Mouse (Mus musculus) layer of hippocampus, postnatal 25 days (tissue): ENCODE measurements around the gene 1700008O03Rik. TPM values are rescaled to one million over a fixed set of nuclear protein-coding genes. Genes with fewer than 3 reads are reported as not detected.

Experiments
- DNase-seq, 2 experiments: peaks; one replicate each; pipeline ENCODE4 v3.0.0; 2022; ENCODE audit warnings: mixed read lengths in 2 of 2, low spot score in 1 of 2; ENCODE audit errors: extremely low spot score in 1 of 2
- total RNA-seq, 2 experiments: library from RNA; stranded (reverse); gene quantifications; 2 replicates each; pipeline ENCODE4 v1.2.3; 2021

1700008O03Rik gene
- 1 to 10 TPM; 3.8 to 4.1 TPM for total RNA-seq

- DNase-seq, result no peak
Measured at GRCm38 (mm10) chr7:44385720-44386119, at the start of gene 1700008O03Rik. Gene 1700008O03Rik, minus strand, starts transcription at chr7:44385820.

GRCm38 (mm10) chr7:44434089-44434488, 48.5 kb upstream of the 1700008O03Rik start:
- no peak for DNase-seq

- DNase-seq, result no peak
Measured at GRCm38 (mm10) chr7:44433371-44433770, 47.8 kb upstream of the 1700008O03Rik start.

- no peak for DNase-seq
Measured at GRCm38 (mm10) chr7:44432550-44432949, 46.9 kb upstream of the 1700008O03Rik start.

GRCm38 (mm10) chr7:44429534-44430488, 44.2 kb upstream of the 1700008O03Rik start:
- peak in 1 of 2 experiments; percentile 37 for DNase-seq

- peak; percentile 66 to 77 for DNase-seq
Measured at GRCm38 (mm10) chr7:44428968-44429521, 43.4 kb upstream of the 1700008O03Rik start, which contains the start of gene Lrrc4b. Gene Lrrc4b, plus strand, starts transcription at chr7:44429018.

- DNase-seq, result peak; percentile 58 to 74
Measured at GRCm38 (mm10) chr7:44428171-44428950, 42.7 kb upstream of the 1700008O03Rik start.

- no peak for DNase-seq
Measured at GRCm38 (mm10) chr7:44427666-44428065, 42.0 kb upstream of the 1700008O03Rik start.

GRCm38 (mm10) chr7:44413307-44413706, 27.7 kb upstream of the 1700008O03Rik start:
- DNase-seq, result no peak

- no peak for DNase-seq
Measured at GRCm38 (mm10) chr7:44411144-44411543, 25.5 kb upstream of the 1700008O03Rik start.

GRCm38 (mm10) chr7:44406015-44406355, 20.4 kb upstream of the 1700008O03Rik start:
- no peak for DNase-seq

- peak; percentile 72 to 86 for DNase-seq
Measured at GRCm38 (mm10) chr7:44405346-44406014, 19.9 kb upstream of the 1700008O03Rik start.

- no peak for DNase-seq
Measured at GRCm38 (mm10) chr7:44401673-44402072, 16.1 kb upstream of the 1700008O03Rik start.

GRCm38 (mm10) chr7:44398570-44398969, 12.9 kb upstream of the 1700008O03Rik start:
- DNase-seq, result peak in 1 of 2 experiments; percentile 47

GRCm38 (mm10) chr7:44393284-44393683, 7.7 kb upstream of the 1700008O03Rik start:
- DNase-seq, result no peak

GRCm38 (mm10) chr7:44392341-44392740, 6.7 kb upstream of the 1700008O03Rik start:
- DNase-seq, result no peak

- no peak for DNase-seq
Measured at GRCm38 (mm10) chr7:44391831-44392230, 6.2 kb upstream of the 1700008O03Rik start.

GRCm38 (mm10) chr7:44384716-44385059, 932 bp downstream of the 1700008O03Rik start:
- DNase-seq, result no peak

GRCm38 (mm10) chr7:44383980-44384715, 1.5 kb downstream of the 1700008O03Rik start, which contains the start of gene Syt3:
Gene Syt3, plus strand, starts transcription at chr7:44384102.
- peak; percentile 60 to 64 for DNase-seq

- DNase-seq, result peak; percentile 66 to 71
Measured at GRCm38 (mm10) chr7:44382541-44382940, 3.1 kb downstream of the 1700008O03Rik start.
